Mouse (Mus musculus) forebrain, embryonic 15.5 days (tissue): ENCODE measurements around the gene Flot1. TPM values are rescaled to one million over a fixed set of nuclear protein-coding genes. Genes with fewer than 3 reads are reported as not detected.

Experiments
- ATAC-seq: fragments of 200-750 bp; cut with Nextera tagmentation; replicated peaks from 2 replicates; pipeline ENCODE4 v1.8.0; 2017; ENCODE audit warnings: mild to moderate bottlenecking, moderate TSS enrichment, moderate library complexity
- H3K27ac ChIP-seq: fragments of 300-500 bp; sonication (generic); replicated peaks from 2 replicates; pipeline ENCODE4 v1.5.1; 2015; ENCODE audit warnings: mild to moderate bottlenecking, inconsistent platforms
- H3K27me3 ChIP-seq: fragments of 300-500 bp; sonication (generic); 2 replicates; pipeline ENCODE4 v1.6.1; 2015; ENCODE audit warnings: inconsistent platforms
- H3K36me3 ChIP-seq: fragments of 300-500 bp; sonication (generic); 2 replicates; pipeline ENCODE4 v1.6.1; 2015; ENCODE audit warnings: mild to moderate bottlenecking, inconsistent platforms
- H3K4me1 ChIP-seq: fragments of 300-500 bp; sonication (generic); 2 replicates; pipeline ENCODE4 v1.6.1; 2015; ENCODE audit warnings: inconsistent platforms
- H3K4me2 ChIP-seq: fragments of 300-500 bp; sonication (generic); replicated peaks from 2 replicates; pipeline ENCODE4 v1.6.1; 2015; ENCODE audit warnings: mild to moderate bottlenecking, inconsistent platforms
- H3K4me3 ChIP-seq: fragments of 300-500 bp; sonication (generic); 2 replicates; pipeline ENCODE4 v1.5.1; 2015; ENCODE audit warnings: mild to moderate bottlenecking, inconsistent platforms
- H3K9ac ChIP-seq: fragments of 300-500 bp; sonication (generic); replicated peaks from 2 replicates; pipeline ENCODE4 v1.6.1; 2015; ENCODE audit warnings: mild to moderate bottlenecking, inconsistent platforms
- H3K9me3 ChIP-seq: fragments of 300-500 bp; sonication (generic); 2 replicates; pipeline ENCODE4 v1.6.1; 2016; ENCODE audit warnings: inconsistent platforms
- WGBS: fragments of 180-500 bp; shearing (Covaris S2); methylation state at CpG from one replicate; pipeline ENCODE4 v1.1.7; 2015; ENCODE audit warnings: mixed read lengths; 5-methylcytosine and 5-hydroxymethylcytosine counted together
- polyA plus RNA-seq: library from polyadenylated mRNA; unstranded; fragments of >200 nt; fragmentation: Nextera tagmentation; extraction: Ambion mirVana; gene quantifications from 2 replicates; pipeline ENCODE4 v1.2.1, GENCODE M21; 2015

The Flot1 gene
- polyA plus RNA-seq, 1 experiment from 2014 or later: 75.1 TPM

DNA sequence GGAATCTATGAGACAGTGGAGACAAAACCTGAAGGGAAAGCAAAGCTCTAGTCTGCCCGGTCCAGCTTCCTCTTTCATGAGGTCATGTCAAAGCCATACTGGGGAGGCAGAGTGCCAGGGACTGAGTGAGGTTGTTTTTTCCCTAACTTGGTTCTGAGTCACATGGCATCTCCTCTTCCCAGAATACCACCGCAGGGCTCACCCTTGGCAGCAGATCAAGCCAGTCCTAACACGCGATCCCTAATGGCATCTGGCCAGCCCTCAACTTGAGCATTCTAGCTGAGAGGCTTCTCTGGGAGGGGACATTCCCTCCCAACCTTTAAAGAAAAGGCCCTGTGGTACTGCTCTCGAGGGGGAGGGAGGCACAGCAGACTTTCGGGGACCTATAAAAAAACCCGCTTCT is 9.8 kb upstream of the Flot1 start:
- Histone ChIP-seq H3K4me1 (peaks cover 8% of the 10 kb centered on the region; the same call in 1 of the 2 replicates), H3K36me3 (no peaks in the 10 kb centered on the region), H3K4me3 (no peak overlapping the region), H3K27ac (no peak overlapping the region; the same call in none of the 2 replicates), H3K9me3 (no peaks in the 10 kb centered on the region), H3K9ac (no peak overlapping the region), H3K4me2 (no peak overlapping the region), H3K27me3 (no peaks in the 10 kb centered on the region)
- 39% methylated on average over 7 of the region's 7 CpGs for WGBS
- peak; percentile 41 for ATAC-seq

DNA sequence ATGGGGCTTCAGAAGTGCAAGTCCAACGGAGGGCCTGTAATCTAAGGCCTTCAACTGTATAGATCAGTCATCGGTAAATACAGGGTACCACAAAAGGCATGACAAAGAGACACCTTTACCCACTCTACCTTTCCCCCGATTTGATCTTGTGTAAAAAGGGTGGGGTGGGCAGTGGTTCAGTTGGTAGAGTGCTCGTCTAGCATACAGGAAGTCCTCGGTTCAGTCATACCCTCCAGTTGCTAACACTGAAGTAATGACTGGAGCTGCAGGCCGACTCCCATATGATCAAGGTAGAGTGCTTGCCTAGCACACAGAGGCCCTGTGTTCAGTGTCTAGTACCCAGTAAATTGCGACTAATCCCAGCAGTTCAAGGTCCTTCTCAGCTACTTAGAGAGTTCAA is 9.4 kb upstream of the Flot1 start:
- H3K9me3 ChIP-seq: no peaks in the 10 kb centered on the region
- no peaks in the 10 kb centered on the region for H3K36me3 ChIP-seq
- no peak overlapping the region for H3K4me3 ChIP-seq
- no peaks in the 10 kb centered on the region for H3K27me3 ChIP-seq
- no peak for ATAC-seq
- WGBS: 78% methylated on average over 7 of the region's 7 CpGs
- H3K9ac ChIP-seq: no peak overlapping the region
- no peak overlapping the region; the same call in 1 of the 2 replicates for H3K27ac ChIP-seq
- H3K4me1 ChIP-seq: peaks cover 8% of the 10 kb centered on the region; the same call in 1 of the 2 replicates
- no peak overlapping the region for H3K4me2 ChIP-seq

- H3K4me3 ChIP-seq: no peak overlapping the region
- no peak overlapping the region for H3K27ac ChIP-seq
- H3K4me1 ChIP-seq: peaks cover 8% of the 10 kb centered on the region; the same call in 1 of the 2 replicates
- WGBS: 76% methylated on average over 6 of the region's 6 CpGs
- no peaks in the 10 kb centered on the region for H3K9me3 ChIP-seq
- ATAC-seq: no peak
- H3K27me3 ChIP-seq: no peaks in the 10 kb centered on the region
- H3K9ac ChIP-seq: no peak overlapping the region
- H3K36me3 ChIP-seq: no peaks in the 10 kb centered on the region
- no peak overlapping the region for H3K4me2 ChIP-seq
These were observed 8.4 kb upstream of the Flot1 start for GRCm38 (mm10) chr17:35814678-35815077.

- Histone ChIP-seq H3K4me3 (no peak overlapping the region), H3K9me3 (no peaks in the 10 kb centered on the region), H3K4me2 (no peak overlapping the region), H3K27ac (no peak overlapping the region), H3K4me1 (peaks cover 8% of the 10 kb centered on the region), H3K27me3 (no peaks in the 10 kb centered on the region; the same call in 1 of the 2 replicates), H3K36me3 (no peaks in the 10 kb centered on the region), H3K9ac (no peak overlapping the region)
- ATAC-seq: no peak
- WGBS: 75% methylated on average over 7 of the region's 7 CpGs
These were observed 7.2 kb upstream of the Flot1 start for GRCm38 (mm10) chr17:35815836-35816235.

DNA sequence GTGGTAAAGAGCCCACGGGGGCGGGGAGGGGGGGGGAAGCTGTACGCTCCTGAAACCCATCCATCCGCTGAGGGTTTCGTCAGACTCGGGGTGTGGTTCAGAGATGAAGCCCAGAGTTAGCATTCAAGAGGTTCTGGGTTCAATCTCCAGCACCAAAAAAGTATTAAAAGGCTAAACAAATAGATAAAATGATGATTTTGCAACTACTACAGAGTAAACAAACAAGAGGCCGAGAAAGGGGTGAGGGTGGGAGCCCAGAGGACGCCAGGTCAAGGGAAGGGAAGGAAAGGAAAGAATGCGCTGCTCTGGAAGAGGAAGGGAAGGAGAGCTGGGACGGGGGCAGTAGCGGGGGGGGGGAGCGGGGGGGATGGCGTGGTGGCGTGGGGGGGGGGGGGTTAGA is 6.3 kb upstream of the Flot1 start:
- Histone ChIP-seq H3K27ac (no peak overlapping the region), H3K4me2 (no peak overlapping the region), H3K4me3 (no peak overlapping the region), H3K4me1 (peaks cover 16% of the 10 kb centered on the region), H3K27me3 (no peaks in the 10 kb centered on the region; the same call in 1 of the 2 replicates), H3K9ac (no peak overlapping the region), H3K36me3 (no peaks in the 10 kb centered on the region), H3K9me3 (no peaks in the 10 kb centered on the region)
- 46% methylated on average over 8 of the region's 14 CpGs for WGBS
- ATAC-seq: no peak

DNA sequence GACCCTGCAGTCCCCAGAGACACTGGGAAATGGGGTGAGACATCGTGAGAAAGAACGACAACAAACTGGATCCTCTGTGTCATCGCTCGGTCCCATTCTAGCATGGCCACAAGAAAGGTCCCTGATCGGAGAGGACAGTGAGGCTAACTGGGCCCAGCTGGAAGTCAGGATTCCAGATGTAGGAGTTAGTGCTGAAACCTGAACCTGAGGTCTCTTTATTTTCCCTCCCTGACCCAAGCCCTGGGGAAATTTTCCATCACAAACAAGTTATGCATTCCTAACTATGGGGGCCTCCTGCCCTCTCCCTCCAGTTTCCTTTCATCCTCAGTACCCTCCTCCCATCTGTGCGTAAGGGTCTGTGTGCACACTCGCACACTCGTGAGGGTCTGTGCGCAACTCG is 5.8 kb upstream of the Flot1 start:
- H3K9ac ChIP-seq: no peak overlapping the region
- H3K27me3 ChIP-seq: no peaks in the 10 kb centered on the region; the same call in 1 of the 2 replicates
- WGBS: 59% methylated on average over 10 of the region's 10 CpGs
- no peak overlapping the region for H3K4me2 ChIP-seq
- H3K27ac ChIP-seq: no peak overlapping the region
- no peaks in the 10 kb centered on the region for H3K36me3 ChIP-seq
- no peak for ATAC-seq
- H3K4me3 ChIP-seq: no peak overlapping the region
- peaks cover 22% of the 10 kb centered on the region for H3K4me1 ChIP-seq
- H3K9me3 ChIP-seq: no peaks in the 10 kb centered on the region

- Histone ChIP-seq H3K9me3 (no peaks in the 10 kb centered on the region), H3K4me2 (no peak overlapping the region), H3K27me3 (no peaks in the 10 kb centered on the region; the same call in 1 of the 2 replicates), H3K27ac (no peak overlapping the region), H3K4me3 (no peak overlapping the region), H3K36me3 (no peaks in the 10 kb centered on the region), H3K4me1 (peaks cover 33% of the 10 kb centered on the region), H3K9ac (no peak overlapping the region)
- ATAC-seq: no peak
- 86% methylated on average over 5 of the region's 5 CpGs for WGBS
These were observed 2.9 kb upstream of the Flot1 start for GRCm38 (mm10) chr17:35820111-35820510.

DNA sequence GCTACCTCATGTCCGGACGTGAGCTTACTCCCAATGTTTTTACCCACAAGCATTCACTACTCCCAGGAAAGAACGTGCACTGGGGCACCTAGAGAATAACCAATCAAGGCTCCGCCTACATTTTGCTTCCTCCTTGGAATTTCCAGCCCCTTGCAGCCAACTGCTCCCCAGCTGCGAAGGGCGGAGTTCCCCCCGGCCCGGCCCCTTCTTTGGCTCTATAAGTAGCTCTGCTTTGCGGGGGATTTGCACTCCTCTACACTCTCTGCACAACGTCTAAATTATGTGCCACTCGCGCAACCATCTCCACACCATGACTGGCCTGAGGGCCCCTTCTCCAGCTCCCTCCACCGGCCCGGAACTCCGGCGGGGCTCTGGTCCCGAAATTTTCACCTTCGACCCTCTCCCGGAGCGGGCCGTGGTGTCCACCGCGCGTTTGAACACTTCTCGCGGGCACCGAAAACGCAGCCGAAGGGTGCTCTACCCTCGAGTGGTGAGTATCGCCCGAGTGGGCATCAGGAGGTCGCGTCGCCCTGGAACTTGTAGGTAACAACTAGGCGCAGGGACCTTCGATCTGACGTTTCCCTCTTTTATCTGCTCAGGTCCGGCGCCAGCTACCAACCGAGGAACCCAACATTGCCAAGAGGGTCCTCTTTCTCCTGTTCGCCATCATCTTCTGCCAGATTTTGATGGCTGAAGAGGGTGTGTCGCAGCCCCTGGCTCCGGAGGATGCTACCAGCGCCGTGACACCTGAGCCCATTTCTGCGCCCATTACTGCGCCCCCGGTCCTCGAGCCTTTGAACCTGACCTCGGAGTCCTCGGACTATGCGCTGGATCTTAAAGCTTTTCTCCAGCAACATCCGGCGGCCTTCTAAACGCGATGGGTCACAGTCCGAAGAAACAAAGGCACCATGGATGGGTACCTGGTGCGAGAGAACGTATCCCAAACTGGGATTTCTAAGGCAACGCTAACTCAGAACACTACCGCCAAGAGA is 1.3 kb upstream of the Flot1 start, which contains the start of gene Ier3:
Gene Ier3 (plus strand): TSS at position 246 of the 992 bp plus-strand sequence.
- H3K27ac ChIP-seq: peak within 1 kb of the TSS; percentile 90

GRCm38 (mm10) chr17:35822564-35822963 is 466 bp upstream of the Flot1 start:
- peak overlapping the region; percentile 86 for H3K4me2 ChIP-seq
- no peaks in the 10 kb centered on the region for H3K9me3 ChIP-seq
- peak overlapping the region; percentile 80 for H3K9ac ChIP-seq
- ATAC-seq: peak; percentile 33; the same call in 1 of the 2 replicates
- peaks cover 33% of the 10 kb centered on the region for H3K4me1 ChIP-seq
- no peaks in the 10 kb centered on the region; the same call in 1 of the 2 replicates for H3K27me3 ChIP-seq
- peak overlapping the region; percentile 86 for H3K4me3 ChIP-seq
- 3% methylated on average over 11 of the region's 11 CpGs for WGBS
- H3K36me3 ChIP-seq: peaks cover 17% of the 10 kb centered on the region
- peak overlapping the region; percentile 90 for H3K27ac ChIP-seq

More for the DNA sequence above, 1.3 kb upstream of the Flot1 start, which contains the start of gene Ier3:
- ATAC-seq: peak; percentile 42
- Histone ChIP-seq H3K9ac (peak within 1 kb of the TSS; percentile 80), H3K9me3 (no peaks in the 10 kb centered on the region), H3K4me1 (peaks cover 33% of the 10 kb centered on the region), H3K27me3 (no peaks in the 10 kb centered on the region; the same call in 1 of the 2 replicates), H3K4me2 (peak within 1 kb of the TSS; percentile 86), H3K36me3 (peaks cover 12% of the 10 kb centered on the region; the same call in 1 of the 2 replicates), H3K4me3 (peak within 1 kb of the TSS; percentile 86)
- WGBS: under 1% methylated on average over 62 of the region's 62 CpGs

- Histone ChIP-seq H3K9me3 (no peaks in the 10 kb centered on the region), H3K4me3 (peak overlapping the region; percentile 86), H3K27me3 (no peaks in the 10 kb centered on the region; the same call in 1 of the 2 replicates), H3K27ac (no peak overlapping the region; the same call in 1 of the 2 replicates), H3K9ac (peak overlapping the region; percentile 80; the same call in 1 of the 2 replicates), H3K4me1 (peaks cover 33% of the 10 kb centered on the region), H3K36me3 (peaks cover 25% of the 10 kb centered on the region), H3K4me2 (peak overlapping the region; percentile 86; the same call in 1 of the 2 replicates)
- 68% methylated on average over 7 of the region's 7 CpGs for WGBS
- no peak for ATAC-seq
These were observed 1.4 kb downstream of the Flot1 start for GRCm38 (mm10) chr17:35824402-35824801.

GRCm38 (mm10) chr17:35825109-35825850 is 2.2 kb downstream of the Flot1 start:
- 89% methylated on average over 13 of the region's 13 CpGs for WGBS
- H3K27ac ChIP-seq: no peak overlapping the region
- no peak overlapping the region for H3K4me2 ChIP-seq
- no peak overlapping the region for H3K9ac ChIP-seq
- peaks cover 25% of the 10 kb centered on the region for H3K36me3 ChIP-seq
- no peak for ATAC-seq
- H3K4me1 ChIP-seq: peaks cover 41% of the 10 kb centered on the region
- H3K27me3 ChIP-seq: no peaks in the 10 kb centered on the region; the same call in 1 of the 2 replicates
- no peak overlapping the region for H3K4me3 ChIP-seq
- no peaks in the 10 kb centered on the region for H3K9me3 ChIP-seq
